Mouse (Mus musculus): ENCODE results near the gene Cox4i2. TPM values are rescaled to one million over a fixed set of nuclear protein-coding genes. Genes with fewer than 3 reads are reported as not detected.
A peak's percentile ranks its signal among the peaks of the same experiment; 100 is the strongest.

Gene Cox4i2
- polyA plus RNA-seq, 1 experiment from 2014 or later, result 3.5 TPM

- H3K27ac ChIP-seq (ENCODE audit: low read depth, low read length), result no peak overlapping the region
- ATAC-seq (ENCODE audit: insufficient read depth, low FRiP score, low TSS enrichment), result no peak
- no peak overlapping the region for H3K4me3 ChIP-seq (ENCODE audit: low read depth, low read length)
- H3K9me3 ChIP-seq (ENCODE audit: control insufficient read depth, low read length), result no peaks in the 10 kb centered on the region
- DNase-seq (ENCODE audit: low spot score), result no peak
- WGBS, result 66% methylated on average over 17 of the region's 17 CpGs
- no peaks in the 10 kb centered on the region for H3K36me3 ChIP-seq (ENCODE audit: control insufficient read depth, insufficient read depth, low read length)
- no peaks in the 10 kb centered on the region for H3K27me3 ChIP-seq (ENCODE audit: control insufficient read depth, insufficient read depth, low read length)
- no peak overlapping the region for H3K9ac ChIP-seq (ENCODE audit: low read length)
- H3K4me1 ChIP-seq (ENCODE audit: control insufficient read depth, insufficient read depth, low read length), result peaks cover 9% of the 10 kb centered on the region
- no peak overlapping the region for H3K4me2 ChIP-seq (ENCODE audit: low read depth)
These were observed 2.8 kb downstream of the Cox4i2 start for GRCm38 (mm10) chr2:152756474-152757393.

GRCm38 (mm10) chr2:152757478-152757877 is 3.5 kb downstream of the Cox4i2 start:
- no peak overlapping the region for H3K9ac ChIP-seq (ENCODE audit: low read length)
- no peak overlapping the region for H3K4me3 ChIP-seq (ENCODE audit: low read depth, low read length)
- H3K4me1 ChIP-seq (ENCODE audit: control insufficient read depth, insufficient read depth, low read length), result peaks cover 9% of the 10 kb centered on the region
- H3K27me3 ChIP-seq (ENCODE audit: control insufficient read depth, insufficient read depth, low read length), result no peaks in the 10 kb centered on the region
- no peak overlapping the region for H3K27ac ChIP-seq (ENCODE audit: low read depth, low read length)
- no peaks in the 10 kb centered on the region for H3K9me3 ChIP-seq (ENCODE audit: control insufficient read depth, low read length)
- ATAC-seq (ENCODE audit: insufficient read depth, low FRiP score, low TSS enrichment) (no peak), DNase-seq (ENCODE audit: low spot score) (no peak)
- 49% methylated on average over 2 of the region's 2 CpGs for WGBS
- H3K4me2 ChIP-seq (ENCODE audit: low read depth), result no peak overlapping the region
- H3K36me3 ChIP-seq (ENCODE audit: control insufficient read depth, insufficient read depth, low read length), result no peaks in the 10 kb centered on the region

GRCm38 (mm10) chr2:152758351-152758750 is 4.4 kb downstream of the Cox4i2 start:
- WGBS, result 56% methylated on average over 4 of the region's 4 CpGs
- H3K9me3 ChIP-seq (ENCODE audit: control insufficient read depth, low read length), result no peaks in the 10 kb centered on the region
- H3K36me3 ChIP-seq (ENCODE audit: control insufficient read depth, insufficient read depth, low read length), result no peaks in the 10 kb centered on the region
- DNase-seq (ENCODE audit: low spot score) (no peak), ATAC-seq (ENCODE audit: insufficient read depth, low FRiP score, low TSS enrichment) (no peak)
- H3K4me3 ChIP-seq (ENCODE audit: low read depth, low read length), result no peak overlapping the region
- no peak overlapping the region for H3K4me2 ChIP-seq (ENCODE audit: low read depth)
- no peak overlapping the region for H3K27ac ChIP-seq (ENCODE audit: low read depth, low read length)
- no peak overlapping the region for H3K9ac ChIP-seq (ENCODE audit: low read length)
- H3K4me1 ChIP-seq (ENCODE audit: control insufficient read depth, insufficient read depth, low read length), result peaks cover 9% of the 10 kb centered on the region
- H3K27me3 ChIP-seq (ENCODE audit: control insufficient read depth, insufficient read depth, low read length), result no peaks in the 10 kb centered on the region

GRCm38 (mm10) chr2:152763310-152763709 is 9.3 kb downstream of the Cox4i2 start:
- ATAC-seq (ENCODE audit: insufficient read depth, low FRiP score, low TSS enrichment) (no peak), DNase-seq (ENCODE audit: low spot score) (no peak)
- 83% methylated on average over 6 of the region's 6 CpGs for WGBS
- no peak overlapping the region for H3K4me2 ChIP-seq (ENCODE audit: low read depth)
- H3K9me3 ChIP-seq (ENCODE audit: control insufficient read depth, low read length), result no peaks in the 10 kb centered on the region
- H3K27ac ChIP-seq (ENCODE audit: low read depth, low read length), result no peak overlapping the region
- H3K9ac ChIP-seq (ENCODE audit: low read length), result no peak overlapping the region
- H3K36me3 ChIP-seq (ENCODE audit: control insufficient read depth, insufficient read depth, low read length), result no peaks in the 10 kb centered on the region
- H3K27me3 ChIP-seq (ENCODE audit: control insufficient read depth, insufficient read depth, low read length), result no peaks in the 10 kb centered on the region
- H3K4me1 ChIP-seq (ENCODE audit: control insufficient read depth, insufficient read depth, low read length), result peaks cover 11% of the 10 kb centered on the region
- no peak overlapping the region for H3K4me3 ChIP-seq (ENCODE audit: low read depth, low read length)

- Histone ChIP-seq H3K27me3 (ENCODE audit: control insufficient read depth, insufficient read depth, low read length) (no peaks in the 10 kb centered on the region), H3K9me3 (ENCODE audit: control insufficient read depth, low read length) (no peaks in the 10 kb centered on the region), H3K36me3 (ENCODE audit: control insufficient read depth, insufficient read depth, low read length) (no peaks in the 10 kb centered on the region), H3K4me1 (ENCODE audit: control insufficient read depth, insufficient read depth, low read length) (peaks cover 11% of the 10 kb centered on the region), H3K4me2 (ENCODE audit: low read depth) (peak overlapping the region; percentile 41), H3K4me3 (ENCODE audit: low read depth, low read length) (no peak overlapping the region), H3K9ac (ENCODE audit: low read length) (peak overlapping the region; percentile 41), H3K27ac (ENCODE audit: low read depth, low read length) (no peak overlapping the region)
- DNase-seq (ENCODE audit: low spot score) (no peak), ATAC-seq (ENCODE audit: insufficient read depth, low FRiP score, low TSS enrichment) (0 out of 2 replicates have a peak, but pooled peaks have one; percentile 45)
- 3% methylated on average over 14 of the region's 14 CpGs for WGBS
These were observed 10.4 kb downstream of the Cox4i2 start for GRCm38 (mm10) chr2:152764172-152765044.

- H3K4me2 ChIP-seq (ENCODE audit: low read depth), result peak overlapping the region; percentile 41
- H3K4me3 ChIP-seq (ENCODE audit: low read depth, low read length), result no peak overlapping the region
- H3K27ac ChIP-seq (ENCODE audit: low read depth, low read length), result no peak overlapping the region
- no peaks in the 10 kb centered on the region for H3K9me3 ChIP-seq (ENCODE audit: control insufficient read depth, low read length)
- peaks cover 11% of the 10 kb centered on the region for H3K4me1 ChIP-seq (ENCODE audit: control insufficient read depth, insufficient read depth, low read length)
- H3K36me3 ChIP-seq (ENCODE audit: control insufficient read depth, insufficient read depth, low read length), result no peaks in the 10 kb centered on the region
- H3K9ac ChIP-seq (ENCODE audit: low read length), result no peak overlapping the region
- 35% methylated on average over 7 of the region's 7 CpGs for WGBS
- DNase-seq (ENCODE audit: low spot score) (no peak), ATAC-seq (ENCODE audit: insufficient read depth, low FRiP score, low TSS enrichment) (peak; percentile 52; the same call in 1 of the 2 replicates)
- no peaks in the 10 kb centered on the region for H3K27me3 ChIP-seq (ENCODE audit: control insufficient read depth, insufficient read depth, low read length)
These were observed 11.2 kb downstream of the Cox4i2 start for GRCm38 (mm10) chr2:152765045-152765674.

GRCm38 (mm10) chr2:152766387-152767123 is 12.6 kb downstream of the Cox4i2 start:
- 19% methylated on average over 25 of the region's 25 CpGs for WGBS
- peak; percentile 51 for ATAC-seq (ENCODE audit: insufficient read depth, low FRiP score, low TSS enrichment)

More at GRCm38 (mm10) chr2:152766387-152767123, 12.6 kb downstream of the Cox4i2 start:
- DNase-seq (ENCODE audit: low spot score), result peak; percentile 86
- Histone ChIP-seq H3K27me3 (ENCODE audit: control insufficient read depth, insufficient read depth, low read length) (no peaks in the 10 kb centered on the region), H3K4me3 (ENCODE audit: low read depth, low read length) (no peak overlapping the region), H3K4me2 (ENCODE audit: low read depth) (peak overlapping the region; percentile 5; the same call in 1 of the 2 replicates), H3K36me3 (ENCODE audit: control insufficient read depth, insufficient read depth, low read length) (no peaks in the 10 kb centered on the region), H3K9ac (ENCODE audit: low read length) (no peak overlapping the region), H3K4me1 (ENCODE audit: control insufficient read depth, insufficient read depth, low read length) (peaks cover 11% of the 10 kb centered on the region), H3K27ac (ENCODE audit: low read depth, low read length) (no peak overlapping the region; the same call in 1 of the 2 replicates), H3K9me3 (ENCODE audit: control insufficient read depth, low read length) (no peaks in the 10 kb centered on the region)

All from neural tube, embryonic 11.5 days (tissue).